Mouse (Mus musculus): ENCODE results near the gene Tbpl1. TPM values are rescaled to one million over a fixed set of nuclear protein-coding genes. Genes with fewer than 3 reads are reported as not detected.

The Tbpl1 gene
- polyA plus RNA-seq, 1 experiment from 2014 or later: 71.3 TPM

- Histone ChIP-seq H3K9ac (ENCODE audit: low read depth, low read length) (no peak overlapping the region), H3K27ac (ENCODE audit: low read depth, low read length) (no peak overlapping the region), H3K4me3 (ENCODE audit: low read length) (no peak overlapping the region), H3K4me2 (ENCODE audit: low read length) (no peak overlapping the region), H3K4me1 (ENCODE audit: control insufficient read depth, insufficient read depth, low read depth, low read length) (no peaks in the 10 kb centered on the region), H3K36me3 (ENCODE audit: control insufficient read depth, insufficient read depth, low read length) (no peaks in the 10 kb centered on the region), H3K27me3 (replicated peaks; ENCODE audit: control insufficient read depth, insufficient read depth, low read length) (no peaks in the 10 kb centered on the region), H3K9me3 (ENCODE audit: control insufficient read depth, low read length) (no peaks in the 10 kb centered on the region)
- ATAC-seq: no peak
- 86% methylated on average over 5 of the region's 5 CpGs for WGBS
Observed at GRCm38 (mm10) chr10:22720781-22721529, 10.8 kb downstream of the Tbpl1 start.

GRCm38 (mm10) chr10:22718475-22718874 is 13.3 kb downstream of the Tbpl1 start:
- no peaks in the 10 kb centered on the region for H3K27me3 ChIP-seq (replicated peaks; ENCODE audit: control insufficient read depth, insufficient read depth, low read length)
- no peaks in the 10 kb centered on the region for H3K4me1 ChIP-seq (ENCODE audit: control insufficient read depth, insufficient read depth, low read depth, low read length)
- peak; percentile 43; the same call in 1 of the 2 replicates for ATAC-seq
- H3K27ac ChIP-seq (ENCODE audit: low read depth, low read length): no peak overlapping the region
- H3K4me3 ChIP-seq (ENCODE audit: low read length): no peak overlapping the region
- H3K9me3 ChIP-seq (ENCODE audit: control insufficient read depth, low read length): no peaks in the 10 kb centered on the region
- WGBS: 48% methylated on average over 4 of the region's 4 CpGs
- no peaks in the 10 kb centered on the region for H3K36me3 ChIP-seq (ENCODE audit: control insufficient read depth, insufficient read depth, low read length)
- H3K4me2 ChIP-seq (ENCODE audit: low read length): no peak overlapping the region
- no peak overlapping the region for H3K9ac ChIP-seq (ENCODE audit: low read depth, low read length)

- no peaks in the 10 kb centered on the region for H3K4me1 ChIP-seq (ENCODE audit: control insufficient read depth, insufficient read depth, low read depth, low read length)
- H3K9me3 ChIP-seq (ENCODE audit: control insufficient read depth, low read length): no peaks in the 10 kb centered on the region
- H3K9ac ChIP-seq (ENCODE audit: low read depth, low read length): no peak overlapping the region
- H3K27ac ChIP-seq (ENCODE audit: low read depth, low read length): no peak overlapping the region
- no peak overlapping the region for H3K4me2 ChIP-seq (ENCODE audit: low read length)
- H3K4me3 ChIP-seq (ENCODE audit: low read length): no peak overlapping the region
- ATAC-seq: peak; percentile 57; the same call in 1 of the 2 replicates
- 73% methylated on average over 4 of the region's 4 CpGs for WGBS
- H3K36me3 ChIP-seq (ENCODE audit: control insufficient read depth, insufficient read depth, low read length): no peaks in the 10 kb centered on the region
- no peaks in the 10 kb centered on the region for H3K27me3 ChIP-seq (replicated peaks; ENCODE audit: control insufficient read depth, insufficient read depth, low read length)
Observed at GRCm38 (mm10) chr10:22714520-22714919, 17.2 kb downstream of the Tbpl1 start.

GRCm38 (mm10) chr10:22712955-22713354 is 18.8 kb downstream of the Tbpl1 start:
- 86% methylated on average over 2 of the region's 2 CpGs for WGBS
- Histone ChIP-seq H3K36me3 (ENCODE audit: control insufficient read depth, insufficient read depth, low read length) (peaks cover 7% of the 10 kb centered on the region), H3K9ac (ENCODE audit: low read depth, low read length) (no peak overlapping the region), H3K9me3 (ENCODE audit: control insufficient read depth, low read length) (no peaks in the 10 kb centered on the region), H3K27me3 (replicated peaks; ENCODE audit: control insufficient read depth, insufficient read depth, low read length) (no peaks in the 10 kb centered on the region), H3K4me1 (ENCODE audit: control insufficient read depth, insufficient read depth, low read depth, low read length) (no peaks in the 10 kb centered on the region), H3K4me2 (ENCODE audit: low read length) (no peak overlapping the region), H3K27ac (ENCODE audit: low read depth, low read length) (no peak overlapping the region), H3K4me3 (ENCODE audit: low read length) (no peak overlapping the region)
- no peak for ATAC-seq

GRCm38 (mm10) chr10:22710173-22710777 is 21.5 kb downstream of the Tbpl1 start:
- Histone ChIP-seq H3K9me3 (ENCODE audit: control insufficient read depth, low read length) (no peaks in the 10 kb centered on the region), H3K4me3 (ENCODE audit: low read length) (no peak overlapping the region), H3K27me3 (replicated peaks; ENCODE audit: control insufficient read depth, insufficient read depth, low read length) (no peaks in the 10 kb centered on the region), H3K36me3 (ENCODE audit: control insufficient read depth, insufficient read depth, low read length) (peaks cover 14% of the 10 kb centered on the region), H3K27ac (ENCODE audit: low read depth, low read length) (no peak overlapping the region), H3K9ac (ENCODE audit: low read depth, low read length) (no peak overlapping the region), H3K4me2 (ENCODE audit: low read length) (no peak overlapping the region), H3K4me1 (ENCODE audit: control insufficient read depth, insufficient read depth, low read depth, low read length) (no peaks in the 10 kb centered on the region)
- 73% methylated on average over 13 of the region's 13 CpGs for WGBS
- ATAC-seq: peak; percentile 41

- no peak overlapping the region for H3K9ac ChIP-seq (ENCODE audit: low read depth, low read length)
- peaks cover 14% of the 10 kb centered on the region for H3K36me3 ChIP-seq (ENCODE audit: control insufficient read depth, insufficient read depth, low read length)
- ATAC-seq: no peak
- H3K27ac ChIP-seq (ENCODE audit: low read depth, low read length): no peak overlapping the region
- no peaks in the 10 kb centered on the region for H3K27me3 ChIP-seq (replicated peaks; ENCODE audit: control insufficient read depth, insufficient read depth, low read length)
- no peak overlapping the region for H3K4me2 ChIP-seq (ENCODE audit: low read length)
- no peaks in the 10 kb centered on the region for H3K4me1 ChIP-seq (ENCODE audit: control insufficient read depth, insufficient read depth, low read depth, low read length)
- 90% methylated on average over 7 of the region's 7 CpGs for WGBS
- H3K4me3 ChIP-seq (ENCODE audit: low read length): no peak overlapping the region
- no peaks in the 10 kb centered on the region for H3K9me3 ChIP-seq (ENCODE audit: control insufficient read depth, low read length)
Observed at GRCm38 (mm10) chr10:22708190-22708843, 23.4 kb downstream of the Tbpl1 start.

GRCm38 (mm10) chr10:22703844-22704243 is 27.9 kb downstream of the Tbpl1 start:
- Histone ChIP-seq H3K27me3 (replicated peaks; ENCODE audit: control insufficient read depth, insufficient read depth, low read length) (no peaks in the 10 kb centered on the region), H3K4me2 (ENCODE audit: low read length) (no peak overlapping the region), H3K4me3 (ENCODE audit: low read length) (no peak overlapping the region), H3K9ac (ENCODE audit: low read depth, low read length) (no peak overlapping the region), H3K27ac (ENCODE audit: low read depth, low read length) (no peak overlapping the region), H3K36me3 (ENCODE audit: control insufficient read depth, insufficient read depth, low read length) (peaks cover 16% of the 10 kb centered on the region), H3K4me1 (ENCODE audit: control insufficient read depth, insufficient read depth, low read depth, low read length) (no peaks in the 10 kb centered on the region), H3K9me3 (ENCODE audit: control insufficient read depth, low read length) (no peaks in the 10 kb centered on the region)
- WGBS: 89% methylated on average over 6 of the region's 6 CpGs
- no peak for ATAC-seq

GRCm38 (mm10) chr10:22701485-22702315 is 30.0 kb downstream of the Tbpl1 start:
- Histone ChIP-seq H3K4me3 (ENCODE audit: low read length) (no peak overlapping the region), H3K27me3 (replicated peaks; ENCODE audit: control insufficient read depth, insufficient read depth, low read length) (no peaks in the 10 kb centered on the region), H3K9me3 (ENCODE audit: control insufficient read depth, low read length) (no peaks in the 10 kb centered on the region), H3K4me1 (ENCODE audit: control insufficient read depth, insufficient read depth, low read depth, low read length) (no peaks in the 10 kb centered on the region), H3K9ac (ENCODE audit: low read depth, low read length) (no peak overlapping the region), H3K36me3 (ENCODE audit: control insufficient read depth, insufficient read depth, low read length) (peaks cover 8% of the 10 kb centered on the region; the same call in 1 of the 2 replicates), H3K27ac (ENCODE audit: low read depth, low read length) (no peak overlapping the region), H3K4me2 (ENCODE audit: low read length) (no peak overlapping the region)
- ATAC-seq: no peak
- WGBS: 83% methylated on average over 12 of the region's 12 CpGs

Measured in hindbrain, embryonic 16.5 days (tissue).